Mouse (Mus musculus) 3134 (cell line): ENCODE measurements at regions not wholly inside any gene's neighbourhood (a gene's known extent, or its start where the extent isn't known, plus 50 kb on each side); places are given as distances from the start of the nearest gene placed in this dataset.

Experiments used
- DNase-seq: peaks from one replicate; pipeline ENCODE4 v3.0.0-alpha.2; 2011; ENCODE audit warnings: low spot score; ENCODE audit not compliant: insufficient read length; ENCODE audit errors: extremely low read depth

DNA sequence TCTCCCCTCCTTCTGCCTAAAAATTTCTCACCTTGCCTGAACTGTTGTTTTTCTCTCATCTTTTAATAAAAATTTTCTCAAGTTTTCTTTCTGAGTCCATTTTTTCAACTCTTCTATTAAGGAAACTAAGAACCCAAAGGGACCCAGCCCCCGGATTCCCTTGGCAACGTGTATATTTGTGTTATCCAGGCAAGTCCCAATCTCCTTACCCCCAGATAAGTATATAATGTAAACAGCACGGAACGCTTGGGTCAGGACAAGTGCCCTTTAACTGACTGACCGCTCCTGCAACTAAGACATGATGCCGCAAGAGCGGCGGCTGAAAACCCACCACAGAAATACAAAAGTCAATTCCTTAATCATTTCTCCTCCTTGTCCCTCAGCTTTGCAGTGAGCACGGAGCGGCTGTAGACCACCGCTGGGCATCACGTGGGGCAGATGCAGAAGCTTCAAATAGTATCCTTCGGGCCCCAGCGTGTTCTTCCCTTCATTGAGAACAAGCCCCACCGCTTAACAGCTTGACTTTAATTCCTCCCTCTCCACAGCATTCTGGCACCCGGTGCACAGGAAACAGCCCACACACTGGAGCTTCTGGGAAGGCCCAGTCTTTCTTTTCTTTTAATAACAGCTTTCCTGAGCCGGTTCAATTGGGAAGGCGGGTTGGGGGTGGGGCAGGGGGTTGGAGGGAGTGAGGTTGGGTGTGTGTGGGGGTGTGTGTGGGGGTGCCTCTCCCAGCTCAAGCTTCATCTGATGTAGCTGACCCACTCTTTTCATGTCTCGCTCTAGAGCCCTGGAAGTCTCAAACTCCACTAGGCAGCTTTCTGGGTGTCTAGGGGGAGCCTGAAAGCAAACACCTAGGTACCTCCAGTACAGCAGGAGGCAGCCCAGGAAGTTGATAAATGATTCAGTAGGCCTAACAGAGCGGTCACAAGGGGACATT lies 234.9 kb downstream of the Csl start:
- DNase-seq, result no peak

DNA sequence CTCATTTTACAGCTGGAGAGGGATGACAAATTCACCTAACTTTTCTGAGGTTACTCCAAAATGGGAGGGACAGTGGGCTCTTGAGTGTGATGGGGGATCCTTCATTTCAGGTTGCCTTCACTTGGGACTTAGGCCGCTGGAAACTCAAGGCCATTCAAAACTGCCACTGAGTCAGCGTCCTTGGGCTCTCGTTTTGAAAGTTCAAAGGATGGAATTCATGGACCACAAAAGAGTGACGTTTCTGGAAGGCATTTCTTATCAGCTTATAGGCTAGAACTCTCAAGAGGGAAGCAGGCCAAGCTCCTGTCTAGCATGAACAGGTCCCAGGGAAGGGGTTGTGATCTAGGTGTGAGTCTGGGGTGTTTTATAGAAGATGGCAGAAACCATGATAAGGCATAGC lies 233.3 kb downstream of the Csl start:
- no peak for DNase-seq

DNA sequence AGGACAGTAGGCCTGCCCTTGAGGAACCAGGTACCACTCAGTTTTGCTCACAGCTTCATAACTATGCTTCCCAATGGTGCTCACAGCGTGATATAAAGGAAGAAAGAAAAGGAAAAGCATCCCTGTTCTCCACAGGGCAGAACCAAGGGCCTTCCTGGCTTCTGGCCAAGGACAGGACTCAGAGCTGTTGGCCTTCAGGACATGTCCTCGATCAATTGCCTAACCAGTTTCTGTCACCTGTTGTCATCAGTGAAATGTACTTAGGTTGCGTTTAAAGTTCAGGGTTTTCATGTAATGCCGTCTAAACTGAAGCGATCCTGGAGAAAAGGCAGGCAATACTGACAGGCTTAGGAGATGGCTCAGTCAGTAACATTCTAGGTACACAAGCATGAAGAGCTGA lies 232.9 kb downstream of the Csl start:
- no peak for DNase-seq

DNA sequence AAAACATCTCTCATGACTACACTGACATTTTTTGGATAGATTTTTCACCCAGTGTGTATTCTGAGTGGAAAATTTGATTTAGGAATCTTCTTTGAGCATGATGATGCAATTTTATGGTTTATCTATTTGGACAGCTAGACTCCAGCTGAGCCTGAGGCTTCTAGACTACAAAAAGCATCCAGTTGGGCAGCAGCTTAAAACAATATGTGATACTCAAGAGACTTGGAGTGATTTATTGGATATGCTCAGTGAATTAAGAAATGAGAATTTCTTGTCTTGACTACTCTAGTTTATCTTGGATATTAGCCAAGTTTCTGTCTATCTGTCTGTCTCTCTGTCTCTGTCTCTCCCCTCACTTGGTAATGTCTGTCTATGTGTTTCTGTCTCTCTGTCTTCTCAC lies 228.4 kb downstream of the Csl start:
- DNase-seq, result no peak

DNA sequence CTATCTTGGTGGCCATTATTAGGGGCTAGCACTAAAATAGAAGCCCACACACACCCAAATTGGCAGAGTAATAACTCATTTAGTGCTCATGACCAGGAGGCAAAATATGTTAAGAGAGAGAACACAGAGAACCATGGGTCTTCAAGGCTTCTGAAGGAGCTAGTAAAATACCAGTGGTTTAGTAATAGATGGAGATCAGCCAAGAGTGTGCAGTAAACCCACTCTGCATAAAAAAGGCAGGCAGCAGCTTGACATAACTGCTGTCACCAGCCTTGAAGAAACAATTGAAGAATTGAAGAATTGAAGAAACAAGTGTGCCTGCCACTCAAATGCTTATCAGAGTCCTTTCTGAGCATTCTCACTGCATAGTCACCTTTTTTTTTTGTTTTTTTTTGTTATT lies 227.9 kb downstream of the Csl start:
- DNase-seq, result no peak

DNA sequence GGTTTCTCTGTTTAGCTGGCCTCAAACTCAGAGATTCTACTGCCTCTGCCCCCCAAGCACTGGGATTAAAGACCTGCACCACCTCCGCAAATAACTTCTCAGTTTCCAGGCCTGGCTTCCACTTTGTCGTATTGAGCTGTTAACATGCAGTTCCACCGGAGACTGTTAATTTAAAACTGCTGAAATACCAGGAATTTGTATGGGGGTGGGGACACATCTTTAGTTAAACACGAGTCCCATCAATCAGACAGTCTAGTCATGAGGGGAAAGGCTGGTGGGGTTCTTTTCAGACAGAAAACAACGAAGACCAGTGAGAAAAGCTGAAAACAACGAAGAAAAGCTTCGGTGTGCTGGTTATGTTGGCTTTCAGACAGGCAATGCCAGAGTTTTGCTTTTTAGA lies 227.5 kb downstream of the Csl start:
- no peak for DNase-seq

DNA sequence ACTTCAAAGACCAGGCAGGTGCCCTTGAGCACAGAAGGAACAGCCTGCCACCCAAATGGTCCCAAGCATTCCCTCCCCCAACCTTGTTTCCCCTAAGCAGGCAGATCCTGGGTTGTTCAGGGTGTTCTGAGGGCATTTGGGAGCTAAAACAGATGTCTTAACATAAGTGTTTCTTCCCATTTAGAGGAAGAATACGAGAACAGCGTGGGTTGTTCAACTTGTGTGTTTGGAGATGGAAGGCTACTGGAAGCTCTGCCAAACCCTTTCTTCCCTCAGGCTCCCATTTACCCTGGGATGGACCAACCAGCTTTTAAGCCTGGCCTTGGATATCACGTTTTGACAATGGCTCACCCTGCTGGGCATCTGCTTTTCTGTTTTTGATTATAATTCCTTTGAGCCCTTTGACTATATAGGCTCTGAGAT lies 226.8 kb downstream of the Csl start:
- no peak for DNase-seq

DNA sequence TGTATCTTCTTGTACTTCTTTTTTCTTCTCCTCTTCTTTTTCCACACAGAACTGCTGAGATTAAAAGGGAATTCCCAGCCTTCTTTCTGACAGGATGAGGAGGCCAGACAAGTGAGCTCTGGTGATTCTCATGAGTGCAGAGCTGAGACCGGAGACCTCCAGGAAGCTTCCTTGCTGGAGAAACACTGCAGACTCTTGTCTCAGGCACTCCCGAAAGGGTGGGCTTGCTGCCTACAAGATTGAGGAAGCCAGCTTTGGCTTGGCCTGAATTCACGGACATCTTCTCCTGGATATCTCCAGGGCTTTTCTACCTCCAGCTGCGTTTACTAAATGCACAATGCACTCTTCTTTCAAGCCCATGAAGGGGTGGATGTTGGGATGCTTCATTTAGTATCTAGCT lies 226.0 kb downstream of the Csl start:
- no peak for DNase-seq

DNA sequence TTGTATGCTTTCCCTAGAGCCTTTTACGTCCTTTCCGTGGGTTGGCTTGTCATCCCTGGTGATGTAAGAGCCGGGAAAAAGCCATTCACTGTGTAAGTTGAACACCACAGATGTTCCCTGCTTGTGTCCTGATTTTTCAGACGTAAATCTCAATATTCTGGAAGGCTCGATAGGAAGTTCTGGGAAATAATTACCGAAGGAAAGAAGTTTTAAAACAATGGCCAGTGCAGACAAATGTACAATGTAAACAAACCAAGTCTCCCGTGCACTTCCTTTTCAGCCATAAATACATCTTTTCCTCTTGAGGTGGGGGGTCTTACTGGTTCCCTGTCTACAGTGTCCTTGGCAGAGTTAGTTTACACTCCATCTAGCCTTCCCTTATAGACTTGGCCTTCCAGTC lies 225.2 kb downstream of the Csl start:
- no peak for DNase-seq

DNA sequence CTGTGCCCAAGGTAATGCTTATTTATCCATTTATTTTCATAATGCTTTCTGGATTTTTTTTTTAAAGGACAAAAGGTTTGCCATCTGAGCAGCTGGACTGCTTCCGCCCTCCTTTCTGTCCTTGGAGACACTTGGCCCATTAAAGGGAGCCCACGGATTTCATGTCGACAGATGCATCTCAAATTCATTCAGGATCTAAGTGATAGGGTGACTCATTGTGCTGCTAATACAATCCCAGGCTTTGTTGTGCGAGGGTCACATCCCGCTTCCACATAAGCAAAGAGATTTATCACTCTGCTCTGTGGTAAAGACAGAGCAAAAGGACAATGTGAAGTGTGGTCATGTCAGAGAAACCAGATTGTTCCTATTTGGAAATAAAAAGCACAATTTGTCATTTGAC lies 220.8 kb downstream of the Csl start:
- DNase-seq, result no peak

DNA sequence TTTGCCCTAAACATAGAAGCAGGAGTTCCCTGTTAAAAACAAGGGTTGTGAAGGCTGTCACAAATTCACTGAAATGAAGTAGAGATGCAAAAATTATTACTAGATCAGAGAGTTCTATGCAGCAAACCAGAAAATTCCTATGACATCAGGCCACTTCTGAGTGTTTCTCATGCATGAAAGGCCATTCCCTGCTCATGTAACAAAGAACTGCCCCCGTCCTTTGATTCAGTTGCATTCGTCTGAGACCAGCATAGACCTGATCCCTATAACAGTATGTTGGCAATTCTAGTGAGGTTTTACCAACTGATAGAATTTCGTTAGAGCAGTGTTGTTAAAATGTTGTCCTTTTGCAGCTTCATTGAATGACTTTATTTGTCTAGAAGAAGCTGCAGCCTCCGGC lies 207.1 kb downstream of the Csl start:
- no peak for DNase-seq

DNA sequence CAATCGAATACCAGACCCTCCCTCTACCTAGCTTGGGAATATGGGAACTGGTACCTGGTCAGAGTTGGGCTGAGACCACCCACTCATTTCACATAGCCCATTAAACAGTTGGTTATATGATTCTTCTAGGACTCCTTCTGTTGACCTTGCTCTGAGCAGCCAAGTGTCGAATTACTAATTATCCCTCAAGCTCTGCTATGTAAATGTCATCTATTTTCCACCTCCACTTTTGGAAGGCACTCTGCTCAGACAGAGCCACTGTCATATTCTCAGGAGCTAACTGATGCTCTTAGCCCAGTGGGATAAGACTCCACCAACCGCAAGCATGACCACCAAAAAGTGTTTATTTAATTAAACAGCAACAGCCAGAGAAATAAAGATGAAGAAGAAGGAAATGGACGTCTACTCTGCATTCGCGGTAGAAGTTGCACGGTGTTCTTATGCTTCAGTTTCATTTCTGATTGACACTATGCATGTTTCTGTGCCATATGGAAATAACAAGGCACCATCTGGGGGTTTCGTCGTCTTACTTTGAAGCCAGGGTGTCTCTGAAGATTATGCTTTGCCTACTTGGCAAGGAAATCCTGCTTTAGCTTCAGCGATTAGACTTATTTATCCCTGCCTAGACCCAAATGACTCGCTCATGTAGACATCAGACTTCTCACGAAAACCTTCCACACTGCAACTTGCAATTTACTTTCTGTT lies 206.5 kb downstream of the Csl start:
- no peak for DNase-seq

DNA sequence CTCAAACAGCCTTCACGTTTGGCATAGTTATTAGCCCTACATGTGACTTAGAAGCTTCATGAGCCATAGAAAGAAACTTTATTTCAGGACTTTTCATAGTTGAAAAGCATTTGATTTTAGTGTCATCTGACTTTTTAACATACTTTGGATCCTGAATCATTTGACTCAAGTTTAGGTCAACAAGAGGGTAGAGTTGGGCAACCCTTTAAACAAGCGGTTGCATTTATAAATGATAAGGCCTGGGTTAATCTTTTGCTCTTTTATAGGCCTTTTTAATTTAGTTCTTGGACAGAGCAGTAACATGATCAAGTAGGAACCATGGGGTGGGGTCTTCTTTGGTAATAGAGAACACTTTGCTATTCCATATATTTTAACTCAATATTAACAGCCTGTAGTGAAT lies 204.4 kb downstream of the Csl start:
- DNase-seq, result no peak

DNA sequence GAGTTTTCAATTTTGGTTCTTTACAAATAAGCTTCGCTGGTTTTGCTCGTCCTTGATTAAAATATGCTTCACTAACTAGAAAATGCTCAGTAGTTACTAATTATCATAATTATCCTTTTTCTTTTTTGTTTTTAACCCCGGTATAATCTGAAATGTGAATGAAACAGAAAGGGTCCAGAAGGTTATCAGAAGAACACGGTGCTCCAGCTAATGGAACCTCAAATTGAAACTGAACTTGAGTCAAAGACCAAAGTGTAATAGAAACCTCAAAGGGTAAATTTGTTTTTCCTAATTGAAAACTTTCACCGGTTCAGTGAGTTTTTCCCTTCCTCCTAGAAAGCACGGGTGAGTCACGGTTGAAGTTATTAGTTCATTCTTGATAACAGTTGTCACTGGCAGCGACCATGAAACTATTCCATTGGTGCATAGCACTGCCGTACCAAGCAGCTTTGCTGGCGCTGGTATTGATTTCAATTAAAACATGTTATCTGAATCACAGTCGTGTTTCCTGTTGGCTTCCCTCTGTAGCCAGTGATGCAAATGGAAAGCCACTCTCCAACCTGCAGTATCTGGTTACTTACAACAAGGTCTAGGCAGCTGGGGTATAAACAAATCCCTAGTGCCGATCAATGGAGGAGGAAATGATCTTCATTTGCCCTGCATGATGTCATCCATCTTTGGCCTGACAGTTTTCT lies 203.7 kb downstream of the Csl start:
- no peak for DNase-seq

DNA sequence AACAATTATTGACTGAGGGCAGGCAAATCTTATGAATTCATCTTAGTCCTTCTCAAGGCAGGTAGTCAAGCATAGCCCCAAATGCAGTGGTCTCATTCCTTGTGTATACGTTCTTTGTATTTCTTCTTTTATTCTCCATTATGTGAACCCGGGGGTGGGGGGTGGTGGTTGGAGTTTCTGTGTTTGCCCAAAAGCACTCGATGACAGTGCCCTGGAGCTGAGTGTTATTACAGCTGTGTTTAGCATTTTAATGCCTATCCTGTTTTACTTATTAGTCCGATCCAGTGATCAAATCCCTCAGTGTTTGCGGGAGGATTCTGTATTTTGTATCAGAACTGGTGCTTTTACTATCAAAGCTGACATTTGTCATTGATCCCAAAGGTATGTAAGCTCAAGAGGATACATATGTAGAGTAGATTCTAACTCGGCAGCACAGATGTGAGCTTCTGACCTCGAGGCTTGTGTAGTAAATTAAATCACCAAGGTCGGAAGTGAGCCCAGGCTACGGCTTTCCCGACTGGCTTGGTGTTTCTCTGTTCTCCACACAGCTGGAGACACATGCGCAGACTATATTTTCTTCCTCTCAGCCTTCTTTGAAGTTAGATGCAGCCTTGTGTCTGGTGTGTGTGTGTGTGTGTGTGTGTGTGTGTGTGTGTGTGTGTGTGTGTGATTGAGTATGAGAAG lies 203.0 kb downstream of the Csl start:
- DNase-seq, result no peak

DNA sequence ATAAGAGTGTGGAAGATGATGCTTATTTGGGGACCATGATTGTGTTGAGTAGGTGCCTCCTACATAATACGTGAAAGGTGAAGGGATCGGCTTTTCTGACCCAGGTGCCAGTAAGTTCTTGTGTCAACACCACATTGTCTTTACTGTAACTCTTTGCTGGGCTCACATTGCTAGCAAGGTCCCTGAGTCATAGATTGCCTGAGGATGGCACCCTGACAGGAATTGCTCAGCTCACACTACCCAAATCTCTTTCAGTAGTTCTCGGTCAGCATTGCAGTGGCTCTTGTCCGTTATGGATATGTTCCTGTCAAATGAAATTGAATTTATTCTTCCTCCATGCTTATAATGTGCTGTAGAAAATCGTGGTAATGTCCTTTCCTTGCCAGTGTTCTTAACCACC lies 200.8 kb downstream of the Csl start:
- no peak for DNase-seq

DNA sequence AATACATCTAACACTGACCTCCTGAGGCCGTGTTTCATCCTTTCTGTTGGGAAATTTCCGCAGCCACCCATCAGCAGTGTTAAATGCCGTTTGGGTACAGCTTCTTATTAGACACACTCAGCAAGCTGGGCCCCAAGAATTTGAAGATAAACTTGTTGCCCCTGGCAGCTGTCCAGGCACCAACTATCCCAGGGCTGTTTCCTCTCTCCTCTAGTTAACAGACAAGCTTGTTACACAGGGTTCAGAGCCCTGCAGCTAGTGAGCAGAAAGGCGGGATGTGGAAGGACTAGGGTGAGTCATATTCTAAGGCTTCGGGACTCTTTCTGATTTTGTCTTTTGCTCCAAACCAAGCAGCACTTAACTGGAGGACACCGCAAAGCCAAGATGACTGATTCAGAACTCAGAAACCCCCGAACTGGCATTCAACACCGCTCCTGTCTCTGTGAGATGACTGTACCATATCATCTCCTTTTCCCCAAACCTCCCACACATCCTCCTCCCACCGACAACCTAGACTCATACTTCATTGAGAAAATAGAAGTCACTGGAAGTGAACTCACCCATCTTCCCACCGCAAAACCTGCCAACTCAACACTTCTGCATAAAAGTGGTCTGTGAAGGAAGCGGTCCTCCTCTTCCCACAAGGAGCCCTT lies 198.2 kb downstream of the Csl start:
- no peak for DNase-seq

DNA sequence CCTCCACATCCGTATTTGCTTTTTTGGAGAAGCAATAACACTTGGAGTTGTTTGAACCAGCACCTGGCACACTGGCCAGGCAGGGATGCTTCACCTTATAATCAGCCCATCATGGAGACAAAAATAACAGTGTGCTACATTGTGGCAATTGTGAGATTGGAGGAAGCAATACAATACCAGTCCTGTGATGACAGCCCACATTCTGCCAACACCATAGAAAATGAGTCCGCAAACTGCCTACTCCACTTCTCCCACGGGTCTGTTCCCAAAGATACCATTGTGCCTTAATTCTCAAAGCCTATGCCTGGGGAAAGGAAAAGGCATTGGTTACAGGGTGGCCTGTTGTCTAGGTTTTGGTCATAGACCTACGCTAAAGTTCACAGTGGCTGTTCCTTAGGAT lies 194.9 kb downstream of the Csl start:
- no peak for DNase-seq

DNA sequence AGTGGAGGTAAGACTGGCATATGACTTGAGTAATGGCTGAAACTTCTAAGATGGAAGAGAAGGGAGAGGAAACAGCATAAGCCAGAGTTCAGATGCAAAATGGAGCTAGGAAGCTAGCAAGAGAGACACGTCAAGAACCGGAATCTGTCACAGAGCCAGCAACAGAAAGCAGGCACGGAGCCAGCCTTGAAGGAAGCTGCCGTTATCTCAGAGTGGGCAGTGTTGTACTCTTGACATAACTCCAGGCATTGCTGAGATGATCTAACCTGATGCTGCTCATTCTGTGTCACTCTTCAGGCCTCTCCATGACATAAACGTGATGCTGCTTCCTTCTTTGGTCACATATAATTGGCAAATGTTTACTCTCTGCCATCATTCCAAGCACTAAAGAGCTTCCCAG lies 191.0 kb downstream of the Csl start:
- no peak for DNase-seq

DNA sequence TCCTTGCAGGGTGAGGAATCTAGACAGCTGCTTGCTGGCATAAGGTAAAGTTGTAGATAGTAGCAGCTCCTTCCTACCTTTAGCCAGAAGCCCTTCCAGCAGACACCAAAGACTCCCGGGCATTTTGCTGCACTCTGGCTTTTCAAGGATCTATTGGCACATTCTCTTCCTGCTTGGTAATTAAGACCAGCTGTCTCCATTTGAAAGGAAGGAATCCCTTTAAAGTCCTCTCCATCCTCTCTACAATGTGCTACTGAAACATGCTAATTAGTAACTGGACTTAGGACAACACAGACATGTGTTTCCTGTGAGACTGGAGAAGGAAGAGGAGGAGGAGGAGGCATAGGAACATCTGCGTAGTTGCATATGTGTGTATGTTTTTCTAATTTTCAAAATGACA lies 189.3 kb downstream of the Csl start:
- DNase-seq, result no peak

DNA sequence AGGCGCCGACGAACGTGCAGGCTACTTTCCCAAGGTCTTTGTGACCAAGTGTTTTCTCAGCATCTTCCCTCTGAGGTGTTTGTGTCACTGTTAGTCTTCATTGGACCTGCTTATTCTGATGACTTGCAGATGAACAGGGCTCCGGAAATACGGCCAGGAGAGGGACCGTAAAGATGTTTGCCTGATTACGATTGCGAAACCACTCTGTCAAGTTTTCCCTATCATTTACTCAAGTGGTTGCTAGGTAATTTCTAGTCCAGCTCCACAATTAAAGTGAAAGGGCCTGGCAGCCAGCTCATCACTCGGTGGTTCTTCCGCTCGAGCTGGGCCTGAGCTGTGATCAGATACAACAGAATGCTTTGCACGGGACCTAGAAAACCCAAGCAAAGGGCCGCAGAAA lies 185.5 kb downstream of the Csl start:
- DNase-seq, result no peak
